Mouse (Mus musculus) limb, embryonic 11.5 days (tissue): ENCODE data around the gene Ptdss2. TPM values are rescaled to one million over a fixed set of nuclear protein-coding genes. Genes with fewer than 3 reads are reported as not detected.

ENCODE experiments used
- ATAC-seq: fragments of 200-750 bp; cut with Nextera tagmentation; 2 replicates; pipeline ENCODE4 v1.8.0; 2017; ENCODE audit warnings: low read depth; ENCODE audit not compliant: insufficient number of reproducible peaks, low FRiP score, low TSS enrichment
- DNase-seq: peaks from one replicate; pipeline ENCODE4 v3.0.0-alpha.2; 2015; ENCODE audit warnings: low spot score
- H3K27ac ChIP-seq: fragments of 300-500 bp; sonication (generic); replicated peaks from 2 replicates; pipeline ENCODE4 v1.5.1; 2014; ENCODE audit warnings: low read depth, mild to moderate bottlenecking, low read length
- H3K27me3 ChIP-seq: fragments of 300-500 bp; sonication (generic); 2 replicates; pipeline ENCODE4 v1.6.1; 2014; ENCODE audit warnings: mild to moderate bottlenecking, low read length, mixed read lengths; ENCODE audit not compliant: control insufficient read depth, insufficient read depth
- H3K36me3 ChIP-seq: fragments of 300-500 bp; sonication (generic); 2 replicates; pipeline ENCODE4 v1.6.1; 2014; ENCODE audit warnings: mild to moderate bottlenecking, low read length, moderate library complexity, mixed read lengths; ENCODE audit not compliant: control insufficient read depth, insufficient read depth
- H3K4me1 ChIP-seq: fragments of 300-500 bp; sonication (generic); 2 replicates; pipeline ENCODE4 v1.6.1; 2014; ENCODE audit warnings: low read length, mixed read lengths; ENCODE audit not compliant: control insufficient read depth, insufficient read depth
- H3K4me2 ChIP-seq: fragments of 300-500 bp; sonication (generic); 2 replicates; pipeline ENCODE4 v1.6.1; 2014; ENCODE audit warnings: low read depth, mild to moderate bottlenecking, moderate library complexity; ENCODE audit not compliant: severe bottlenecking
- H3K4me3 ChIP-seq: fragments of 300-500 bp; sonication (generic); 2 replicates; pipeline ENCODE4 v1.5.1; 2014; ENCODE audit warnings: low read depth, low read length
- H3K9ac ChIP-seq: fragments of 300-500 bp; sonication (generic); 2 replicates; pipeline ENCODE4 v1.6.1; 2014; ENCODE audit warnings: mild to moderate bottlenecking, low read length
- H3K9me3 ChIP-seq: fragments of 300-500 bp; sonication (generic); 2 replicates; pipeline ENCODE4 v1.6.1; 2016; ENCODE audit warnings: low read length; ENCODE audit not compliant: control insufficient read depth
- WGBS: fragments of 180-500 bp; shearing (Covaris S2); extraction: QIAGEN DNeasy Blood & Tissue Kit; methylation state at CpG from one replicate; pipeline ENCODE4 v1.1.7; 2014; 5-methylcytosine and 5-hydroxymethylcytosine counted together
- polyA plus RNA-seq: library from polyadenylated mRNA; unstranded; fragments of >200 nt; fragmentation: Nextera tagmentation; extraction: Ambion mirVana; gene quantifications from 2 replicates; pipeline ENCODE4 v1.2.1, GENCODE M21; 2014

Ptdss2 gene
- polyA plus RNA-seq, 1 experiment from 2014 or later: 70.6 TPM

GRCm38 (mm10) chr7:141115874-141116273, 6.3 kb upstream of the Ptdss2 start:
- ATAC-seq (no peak), DNase-seq (no peak)
- H3K4me1 ChIP-seq: no peaks in the 10 kb centered on the region
- no peak overlapping the region for H3K9ac ChIP-seq
- H3K27ac ChIP-seq: no peak overlapping the region
- no peak overlapping the region for H3K4me2 ChIP-seq
- H3K4me3 ChIP-seq: no peak overlapping the region
- 86% methylated on average over 9 of the region's 9 CpGs for WGBS
- no peaks in the 10 kb centered on the region for H3K9me3 ChIP-seq
- peaks cover 8% of the 10 kb centered on the region for H3K27me3 ChIP-seq
- no peaks in the 10 kb centered on the region for H3K36me3 ChIP-seq

- Histone ChIP-seq H3K4me1 (no peaks in the 10 kb centered on the region), H3K36me3 (no peaks in the 10 kb centered on the region), H3K4me3 (no peak within 1 kb of the TSS), H3K27ac (no peak within 1 kb of the TSS), H3K4me2 (peak within 1 kb of the TSS; percentile 28; the same call in 1 of the 2 replicates), H3K9me3 (no peaks in the 10 kb centered on the region), H3K9ac (no peak within 1 kb of the TSS), H3K27me3 (peaks cover 8% of the 10 kb centered on the region)
- DNase-seq (peak; percentile 27), ATAC-seq (no peak)
- WGBS: 10% methylated on average over 9 of the region's 9 CpGs
Measured at GRCm38 (mm10) chr7:141117636-141118035, 4.5 kb upstream of the Ptdss2 start, which contains the start of gene Ano9. Gene Ano9 (minus strand): TSS chr7:141117806.

GRCm38 (mm10) chr7:141119487-141119886, 2.7 kb upstream of the Ptdss2 start:
- WGBS: 71% methylated on average over 3 of the region's 3 CpGs
- H3K27me3 ChIP-seq: peaks cover 8% of the 10 kb centered on the region

GRCm38 (mm10) chr7:141120605-141121004, 1.6 kb upstream of the Ptdss2 start:
- WGBS: 81% methylated on average over 3 of the region's 3 CpGs
- Histone ChIP-seq H3K4me3 (no peak overlapping the region), H3K4me2 (no peak overlapping the region), H3K36me3 (no peaks in the 10 kb centered on the region), H3K27me3 (peaks cover 8% of the 10 kb centered on the region), H3K4me1 (no peaks in the 10 kb centered on the region), H3K9me3 (no peaks in the 10 kb centered on the region), H3K9ac (no peak overlapping the region), H3K27ac (no peak overlapping the region)
- DNase-seq (no peak), ATAC-seq (no peak)

More at GRCm38 (mm10) chr7:141119487-141119886, 2.7 kb upstream of the Ptdss2 start:
- H3K36me3 ChIP-seq: no peaks in the 10 kb centered on the region
- no peak overlapping the region for H3K9ac ChIP-seq
- no peak for ATAC-seq
- no peak overlapping the region for H3K4me3 ChIP-seq
- no peak overlapping the region for H3K27ac ChIP-seq
- H3K4me2 ChIP-seq: no peak overlapping the region
- H3K9me3 ChIP-seq: no peaks in the 10 kb centered on the region
- DNase-seq: no peak
- no peaks in the 10 kb centered on the region for H3K4me1 ChIP-seq

GRCm38 (mm10) chr7:141121051-141121531, 1.1 kb upstream of the Ptdss2 start:
- no peak overlapping the region for H3K4me2 ChIP-seq
- no peak overlapping the region for H3K9ac ChIP-seq
- DNase-seq (no peak), ATAC-seq (no peak)
- H3K4me1 ChIP-seq: no peaks in the 10 kb centered on the region
- peaks cover 8% of the 10 kb centered on the region for H3K27me3 ChIP-seq
- WGBS: 81% methylated on average over 5 of the region's 5 CpGs
- no peak overlapping the region for H3K27ac ChIP-seq
- no peaks in the 10 kb centered on the region for H3K9me3 ChIP-seq
- H3K36me3 ChIP-seq: no peaks in the 10 kb centered on the region
- H3K4me3 ChIP-seq: no peak overlapping the region

- no peaks in the 10 kb centered on the region for H3K9me3 ChIP-seq
- H3K4me1 ChIP-seq: no peaks in the 10 kb centered on the region
- WGBS: 2% methylated on average over 29 of the region's 29 CpGs
- ATAC-seq: peak; percentile 98
- H3K27ac ChIP-seq: peak overlapping the region; percentile 79; the same call in 1 of the 2 replicates
- DNase-seq: peak; percentile 98
- H3K27me3 ChIP-seq: no peaks in the 10 kb centered on the region
- H3K4me3 ChIP-seq: peak overlapping the region; percentile 52
- no peaks in the 10 kb centered on the region for H3K36me3 ChIP-seq
- H3K4me2 ChIP-seq: peak overlapping the region; percentile 72
- peak overlapping the region; percentile 68 for H3K9ac ChIP-seq
Measured at GRCm38 (mm10) chr7:141122689-141123516, 721 bp downstream of the Ptdss2 start.

GRCm38 (mm10) chr7:141123517-141123856, 1.3 kb downstream of the Ptdss2 start:
- Histone ChIP-seq H3K9ac (peak overlapping the region; percentile 68), H3K27ac (peak overlapping the region; percentile 79; the same call in 1 of the 2 replicates), H3K4me2 (peak overlapping the region; percentile 72), H3K9me3 (no peaks in the 10 kb centered on the region), H3K4me1 (no peaks in the 10 kb centered on the region), H3K27me3 (no peaks in the 10 kb centered on the region), H3K36me3 (no peaks in the 10 kb centered on the region), H3K4me3 (peak overlapping the region; percentile 52)
- DNase-seq (no peak), ATAC-seq (0 out of 2 replicates have a peak, but pooled peaks have one; percentile 13)
- WGBS: 2% methylated on average over 15 of the region's 15 CpGs

- Histone ChIP-seq H3K4me1 (no peaks in the 10 kb centered on the region), H3K27me3 (no peaks in the 10 kb centered on the region), H3K4me2 (peak overlapping the region; percentile 78), H3K9me3 (no peaks in the 10 kb centered on the region), H3K4me3 (peak overlapping the region; percentile 80), H3K36me3 (peaks cover 3% of the 10 kb centered on the region; the same call in 1 of the 2 replicates), H3K9ac (peak overlapping the region; percentile 84), H3K27ac (no peak overlapping the region)
- DNase-seq: peak; percentile 96
- peak; percentile 96 for ATAC-seq
- WGBS: under 1% methylated on average over 59 of the region's 59 CpGs
Measured at GRCm38 (mm10) chr7:141131024-141131820, 9.0 kb downstream of the Ptdss2 start.
